In genomic region chr11:70099102-70099501, GRCm38 (mm10) we compare ENCODE assay signal across 18 mouse cellular contexts. TPM values are rescaled to one million over a fixed set of nuclear protein-coding genes. Genes with fewer than 3 reads are reported as not detected.
DNase-seq lines count a peak whose midpoint lies in the region.
"Had no signal": no experiment of that assay in that cellular context is flagged by ENCODE, and none has a peak within 500 bp of the region (broad histone marks: within the 10 kb centered on the region; RNA-seq: fewer than 3 reads in every experiment).

No protein-coding gene starts in this region.

- peak; percentile 27 for DNase-seq in adrenal gland, adult 2 months
- no peak for DNase-seq in adrenal gland, adult 18-20 months (ENCODE audit: low spot score in 2 of 2)
- peak; percentile 66 for DNase-seq in heart, adult 11 months
- DNase-seq in heart, adult 18-20 months: no peak
- DNase-seq: adrenal gland, postnatal 25 days; B cell, adult 2 months; cerebellum, adult 11 months; cerebellum, adult 11-12 months; cerebellum, adult 18-20 months; cerebellum, adult 2 months; cerebellum, adult 8-10 months had no signal

RNA-seq across cellular contexts. Expression of gene Asgr2, which starts 6.7 kb away (rescaled TPM):
- 1 to 10 TPM in 1 of 2 experiments, under 1 TPM in 1; 0.45 to 2.8 TPM for total RNA-seq in adrenal gland, adult 2 months (2021)
- polyA plus RNA-seq in adrenal gland, adult 2 months (2012; rRNA removed): 0.96 and 2.6 TPM in 2 replicates
- total RNA-seq in adrenal gland, adult 18-20 months (2021): 1 to 10 TPM in 1 of 2 experiments, under 1 TPM in 1; 0.83 to 2.5 TPM
- under 1 TPM in 1 of 2 experiments, not detected in 1; 0.21 TPM for total RNA-seq in heart, adult 18-20 months (2021)
- total RNA-seq: G1E, MEL had no signal
- polyA plus RNA-seq: activated CD4-positive, CD25-positive, alpha-beta regulatory T cell, adult 4 months; brain, embryonic 14.5 days; CD4-positive, CD25-positive, alpha-beta regulatory T cell, adult 4 months; G1E; Patski had no signal

RNA-seq across cellular contexts. Expression of gene Mgl2, which starts 31.0 kb away (rescaled TPM):
- total RNA-seq in adrenal gland, adult 2 months (2021): 1 to 10 TPM; 3.5 to 8.1 TPM
- polyA plus RNA-seq in adrenal gland, adult 2 months (2012; rRNA removed): 2.2 and 2.3 TPM in 2 replicates
- total RNA-seq in adrenal gland, adult 18-20 months (2021): 1 to 10 TPM; 3.8 to 9.2 TPM
- total RNA-seq in heart, adult 18-20 months (2021): 1 to 10 TPM; 3.5 to 5.1 TPM
- total RNA-seq: G1E had no signal
- polyA plus RNA-seq: CD4-positive, CD25-positive, alpha-beta regulatory T cell, adult 4 months; G1E; Patski had no signal

RNA-seq across cellular contexts. Expression of gene Asgr1, which starts 45.2 kb away (rescaled TPM):
- 1 to 10 TPM in 1 of 2 experiments, not detected in 1; 1.7 TPM for total RNA-seq in adrenal gland, adult 2 months (2021)
- polyA plus RNA-seq in adrenal gland, adult 2 months (2012; rRNA removed): 0.08 TPM in 1 of 2 replicates, not detected in the other
- under 1 TPM in 1 of 2 experiments, not detected in 1; 0.50 TPM for total RNA-seq in adrenal gland, adult 18-20 months (2021)
- total RNA-seq in heart, adult 18-20 months (2021): not detected
- total RNA-seq: CH12.LX, G1E, MEL had no signal
- polyA plus RNA-seq: activated CD4-positive, CD25-positive, alpha-beta regulatory T cell, adult 4 months; CD4-positive, CD25-positive, alpha-beta regulatory T cell, adult 4 months; G1E; Patski had no signal

RNA-seq across cellular contexts. Expression of gene Clec10a, which starts 56.9 kb away (rescaled TPM):
- 1 to 10 TPM; 1.9 to 6.1 TPM for total RNA-seq in adrenal gland, adult 2 months (2021)
- polyA plus RNA-seq in adrenal gland, adult 2 months (2012; rRNA removed): 1.2 and 1.7 TPM in 2 replicates
- 1 to 10 TPM; 2.5 to 9.2 TPM for total RNA-seq in adrenal gland, adult 18-20 months (2021)
- total RNA-seq in heart, adult 18-20 months (2021): 1 to 10 TPM; 3.1 to 3.5 TPM
- total RNA-seq: CH12.LX had no signal
- polyA plus RNA-seq: activated CD4-positive, CD25-positive, alpha-beta regulatory T cell, adult 4 months; CD4-positive, CD25-positive, alpha-beta regulatory T cell, adult 4 months; Patski had no signal

Comparison
In these comparisons a context has a peak if more than half of its experiments do, and no peak if none do; other contexts are left out.
1. DNase-seq: peak in adrenal gland, adult 2 months (single experiment) and heart, adult 11 months (single experiment); none in adrenal gland, adult 18-20 months (0 of 2) and heart, adult 18-20 months (0 of 2).